Mouse (Mus musculus): ENCODE results near the gene Dusp18. TPM values are rescaled to one million over a fixed set of nuclear protein-coding genes. Genes with fewer than 3 reads are reported as not detected.

Dusp18 gene
- polyA plus RNA-seq (2015; fragmentation: Nextera tagmentation; extraction: Ambion mirVana), result 35.4 and 38.3 TPM in 2 replicates

DNA sequence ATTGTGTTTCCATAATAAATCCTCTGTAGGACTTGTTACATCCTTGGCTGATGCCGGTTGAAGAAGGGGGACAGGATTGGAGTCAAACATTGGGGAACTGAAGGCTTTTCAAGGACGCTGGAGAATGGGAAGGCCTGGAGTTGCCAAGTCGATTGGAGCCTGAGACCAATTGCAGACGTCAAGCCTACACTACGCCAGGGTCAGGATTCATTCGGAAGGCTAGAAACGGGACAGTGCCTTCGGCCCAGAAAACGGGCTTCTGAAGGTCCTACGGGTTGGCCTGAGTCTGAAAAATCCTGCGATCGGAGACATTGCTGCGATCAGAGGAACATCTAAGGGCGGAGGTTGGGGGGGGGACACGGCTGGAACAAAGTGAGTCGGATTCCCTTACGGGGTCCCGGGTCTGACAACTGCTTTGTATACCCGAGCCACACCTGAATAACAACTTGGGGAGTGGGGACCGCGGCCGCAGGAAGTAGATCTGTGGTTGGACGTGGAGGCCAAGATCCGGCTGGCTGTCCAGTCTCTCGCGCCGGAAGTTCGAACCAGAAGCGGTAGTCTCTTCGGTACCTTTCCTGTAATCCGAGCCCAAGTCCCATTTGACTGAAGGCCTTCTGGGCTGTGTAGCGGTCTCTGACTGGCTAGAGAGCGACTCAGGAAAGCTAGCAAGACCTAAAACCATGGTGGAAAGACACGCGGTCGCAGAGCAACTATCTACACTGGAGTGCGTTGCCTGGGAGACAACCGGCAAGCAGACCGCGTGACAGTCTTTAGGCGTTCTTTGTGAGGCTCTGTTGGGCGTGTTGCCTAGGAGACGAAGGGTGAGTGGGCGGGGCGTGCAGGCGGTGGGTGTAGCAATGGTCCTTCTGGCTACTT, at the start of gene Dusp18, which contains the start of gene 4921536K21Rik:
Gene Dusp18, plus strand, starts transcription at position 835 of the 876 bp plus-strand sequence.
Gene 4921536K21Rik, minus strand, starts transcription at position 693 of the 876 bp plus-strand sequence.
- peak within 1 kb of the TSS; percentile 71 for H3K9ac ChIP-seq (replicated peaks)
- 2% methylated on average over 46 of the region's 46 CpGs for WGBS

DNA sequence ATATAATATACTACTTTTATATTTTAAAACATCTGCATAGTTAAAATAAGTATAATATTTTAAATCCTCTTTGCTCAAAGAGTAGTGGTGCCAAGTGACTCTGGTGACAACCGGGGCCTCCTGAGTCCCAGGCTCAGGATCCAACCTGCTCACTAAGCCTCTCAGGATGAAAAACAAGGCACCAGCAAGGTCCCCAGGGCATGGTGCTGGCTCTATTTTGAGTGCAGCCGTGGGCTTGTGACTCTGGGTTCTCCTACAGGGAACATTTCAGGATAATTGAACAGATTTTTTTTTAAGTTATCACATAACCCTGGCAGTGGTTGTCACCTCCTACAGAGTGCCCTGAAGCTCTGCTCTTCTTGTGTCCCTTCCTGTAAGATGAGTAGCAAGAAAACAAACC, 48.7 kb upstream of the Dusp18 start:
- H3K4me1 ChIP-seq, result no peaks in the 10 kb centered on the region
- no peak overlapping the region for H3K4me2 ChIP-seq (replicated peaks)
- no peak overlapping the region for H3K4me3 ChIP-seq
- no peaks in the 10 kb centered on the region for H3K27me3 ChIP-seq
- no peaks in the 10 kb centered on the region for H3K36me3 ChIP-seq
- WGBS, result 66% methylated on average over 2 of the region's 2 CpGs
- H3K27ac ChIP-seq (replicated peaks), result no peak overlapping the region
- no peaks in the 10 kb centered on the region for H3K9me3 ChIP-seq
- ATAC-seq (replicated peaks), result no peak
- no peak overlapping the region for H3K9ac ChIP-seq (replicated peaks)

More for the DNA sequence above, at the start of gene Dusp18, which contains the start of gene 4921536K21Rik:
- H3K4me3 ChIP-seq, result peak within 1 kb of the TSS; percentile 60
- H3K4me2 ChIP-seq (replicated peaks), result peak within 1 kb of the TSS; percentile 81
- peak; percentile 98 for ATAC-seq (replicated peaks)
- H3K9me3 ChIP-seq, result no peaks in the 10 kb centered on the region
- no peaks in the 10 kb centered on the region for H3K27me3 ChIP-seq
- H3K36me3 ChIP-seq, result peaks cover 22% of the 10 kb centered on the region
- H3K27ac ChIP-seq (replicated peaks), result peak within 1 kb of the TSS; percentile 84
- peaks cover 21% of the 10 kb centered on the region for H3K4me1 ChIP-seq

DNA sequence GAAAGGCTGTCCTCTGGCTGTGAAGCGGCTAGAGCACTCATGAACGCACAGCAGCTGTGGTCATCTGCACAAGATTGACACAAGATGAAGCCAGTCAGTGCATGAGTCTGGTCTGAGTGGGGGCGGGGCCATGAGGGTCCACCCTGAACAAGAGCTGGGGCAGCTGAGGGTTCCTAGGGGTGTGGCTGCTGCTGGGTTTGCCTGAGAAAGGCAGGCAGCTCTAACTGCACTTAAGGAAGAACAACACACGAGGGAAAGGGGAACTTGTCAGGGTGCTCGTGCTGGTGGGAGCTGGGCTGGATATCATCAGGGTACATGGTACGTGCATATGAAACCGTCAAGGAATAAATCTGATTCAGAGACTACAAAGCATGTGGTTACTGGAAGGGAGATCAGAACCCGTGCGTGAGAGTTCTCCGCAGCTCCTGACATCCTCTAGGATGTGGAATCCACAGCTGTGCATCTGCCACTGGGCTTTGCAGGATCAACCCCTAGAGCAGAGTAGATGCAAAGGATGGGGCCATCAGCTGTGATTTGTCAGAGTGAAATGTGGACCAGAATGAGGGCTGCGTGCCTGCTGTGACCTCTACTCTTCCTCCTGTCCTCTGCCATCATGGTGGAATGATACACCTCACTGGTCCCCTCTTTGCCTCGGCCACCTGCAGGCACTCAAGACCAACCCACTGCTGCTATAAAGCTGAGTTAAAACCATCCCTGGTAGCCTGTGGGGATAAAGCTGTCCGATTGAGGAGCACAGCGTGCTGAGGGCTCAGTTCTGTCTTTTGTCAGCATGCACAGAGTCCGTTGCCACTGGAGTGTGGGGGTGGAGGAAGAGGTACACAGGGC, 45.3 kb upstream of the Dusp18 start:
- H3K27ac ChIP-seq (replicated peaks), result no peak overlapping the region
- no peaks in the 10 kb centered on the region for H3K27me3 ChIP-seq
- no peak overlapping the region for H3K4me3 ChIP-seq
- peaks cover 14% of the 10 kb centered on the region for H3K4me1 ChIP-seq
- H3K4me2 ChIP-seq (replicated peaks), result no peak overlapping the region
- 78% methylated on average over 15 of the region's 15 CpGs for WGBS
- no peaks in the 10 kb centered on the region for H3K36me3 ChIP-seq
- H3K9me3 ChIP-seq, result no peaks in the 10 kb centered on the region
- no peak for ATAC-seq (replicated peaks)
- H3K9ac ChIP-seq (replicated peaks), result no peak overlapping the region

DNA sequence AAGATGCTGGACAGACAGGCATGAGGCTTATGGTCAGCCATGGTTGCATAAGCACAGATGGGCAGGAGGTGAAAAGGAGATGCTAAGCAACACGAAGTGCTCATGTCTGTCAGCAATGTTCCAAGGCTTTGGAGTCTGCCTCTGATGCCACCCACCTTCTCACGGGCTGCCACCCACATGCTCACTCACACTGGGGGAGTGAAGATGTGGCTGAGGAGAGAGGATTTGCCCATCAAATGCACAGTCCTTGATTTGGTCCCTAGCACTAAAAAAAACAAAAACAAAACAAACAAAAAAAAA, 44.8 kb upstream of the Dusp18 start:
- Histone ChIP-seq H3K9me3 (no peaks in the 10 kb centered on the region), H3K27me3 (no peaks in the 10 kb centered on the region), H3K4me3 (no peak overlapping the region), H3K9ac (replicated peaks) (no peak overlapping the region), H3K27ac (replicated peaks) (no peak overlapping the region), H3K36me3 (no peaks in the 10 kb centered on the region), H3K4me2 (replicated peaks) (no peak overlapping the region), H3K4me1 (peaks cover 14% of the 10 kb centered on the region)
- 77% methylated on average over 2 of the region's 2 CpGs for WGBS
- ATAC-seq (replicated peaks), result no peak

DNA sequence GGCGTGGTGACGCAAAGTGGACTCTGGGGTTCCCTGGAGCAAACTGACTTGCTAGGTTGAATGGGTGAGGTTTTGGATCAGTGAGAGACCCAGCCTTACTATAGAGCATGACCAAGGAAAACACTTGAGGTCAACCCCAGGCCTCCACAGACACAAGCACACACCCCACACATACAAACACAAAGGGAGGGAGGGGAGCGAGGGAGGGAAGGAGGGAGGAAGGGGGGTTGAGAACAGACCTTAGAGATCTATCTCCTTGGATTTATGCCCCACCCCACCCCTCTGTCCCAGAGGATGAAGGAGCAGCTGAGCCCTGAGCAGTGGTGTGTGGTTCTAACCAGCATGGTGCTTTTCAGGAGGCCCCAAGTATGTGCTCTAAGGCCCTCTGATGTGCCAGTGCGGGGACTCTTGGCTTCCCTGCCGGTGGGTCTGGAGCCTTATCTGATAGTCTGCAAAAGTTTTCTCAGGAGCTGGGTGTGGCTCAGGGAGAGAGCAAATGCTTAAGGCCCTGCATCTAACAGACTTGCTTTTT, 44.2 kb upstream of the Dusp18 start:
- H3K4me2 ChIP-seq (replicated peaks), result no peak overlapping the region
- no peaks in the 10 kb centered on the region for H3K36me3 ChIP-seq
- peaks cover 14% of the 10 kb centered on the region for H3K4me1 ChIP-seq
- no peaks in the 10 kb centered on the region for H3K27me3 ChIP-seq
- no peaks in the 10 kb centered on the region for H3K9me3 ChIP-seq
- H3K9ac ChIP-seq (replicated peaks), result no peak overlapping the region
- H3K27ac ChIP-seq (replicated peaks), result no peak overlapping the region
- no peak overlapping the region for H3K4me3 ChIP-seq
- ATAC-seq (replicated peaks), result no peak
- WGBS, result 80% methylated on average over 5 of the region's 5 CpGs

DNA sequence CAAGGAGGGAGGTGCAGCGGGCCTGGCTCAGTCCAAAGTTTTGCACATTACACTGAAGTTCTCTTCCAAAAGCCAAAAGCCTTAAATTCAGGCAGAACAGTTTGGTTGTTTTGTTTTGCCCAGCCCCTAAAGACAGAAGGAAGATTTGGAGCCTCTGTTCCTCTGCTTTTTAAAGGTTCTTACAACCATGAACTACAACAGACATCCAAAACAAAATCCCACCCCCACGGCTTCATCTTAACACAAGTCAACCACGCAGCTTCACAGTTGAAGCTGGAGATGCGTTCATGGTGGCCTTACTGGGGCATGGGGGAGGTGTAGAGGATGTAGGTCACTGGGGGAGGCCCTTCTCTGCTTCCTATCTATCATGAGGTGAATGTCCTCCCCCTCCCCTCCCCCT, 43.2 kb upstream of the Dusp18 start:
- Histone ChIP-seq H3K4me1 (peaks cover 14% of the 10 kb centered on the region), H3K27me3 (no peaks in the 10 kb centered on the region), H3K9ac (replicated peaks) (no peak overlapping the region), H3K27ac (replicated peaks) (no peak overlapping the region), H3K9me3 (no peaks in the 10 kb centered on the region), H3K4me3 (no peak overlapping the region), H3K4me2 (replicated peaks) (no peak overlapping the region), H3K36me3 (no peaks in the 10 kb centered on the region)
- 86% methylated on average over 4 of the region's 4 CpGs for WGBS
- ATAC-seq (replicated peaks), result no peak

DNA sequence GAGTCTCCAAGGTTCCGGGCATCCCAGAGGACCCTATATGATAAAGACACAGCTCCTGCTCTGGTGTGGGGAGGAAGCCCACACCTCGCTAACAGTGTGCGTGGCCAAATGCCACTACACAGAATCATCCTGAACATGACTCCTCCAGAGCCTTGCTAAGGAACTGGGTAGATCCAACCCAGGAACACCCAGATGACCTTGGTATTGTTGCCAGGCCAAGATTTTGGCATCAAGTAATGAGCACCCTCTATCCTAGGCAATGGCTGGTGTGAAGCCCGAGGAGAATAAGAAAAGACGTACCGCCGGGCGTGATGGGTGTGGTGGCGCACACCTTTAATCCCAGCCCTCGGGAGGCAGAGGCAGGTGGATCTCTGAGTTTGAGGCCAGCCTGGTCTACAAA, 42.0 kb upstream of the Dusp18 start:
- ATAC-seq (replicated peaks), result no peak
- WGBS, result 95% methylated on average over 10 of the region's 10 CpGs
- Histone ChIP-seq H3K9ac (replicated peaks) (no peak overlapping the region), H3K9me3 (no peaks in the 10 kb centered on the region), H3K4me2 (replicated peaks) (no peak overlapping the region), H3K4me1 (peaks cover 14% of the 10 kb centered on the region), H3K36me3 (no peaks in the 10 kb centered on the region), H3K4me3 (no peak overlapping the region), H3K27me3 (no peaks in the 10 kb centered on the region), H3K27ac (replicated peaks) (peak overlapping the region; percentile 84)

DNA sequence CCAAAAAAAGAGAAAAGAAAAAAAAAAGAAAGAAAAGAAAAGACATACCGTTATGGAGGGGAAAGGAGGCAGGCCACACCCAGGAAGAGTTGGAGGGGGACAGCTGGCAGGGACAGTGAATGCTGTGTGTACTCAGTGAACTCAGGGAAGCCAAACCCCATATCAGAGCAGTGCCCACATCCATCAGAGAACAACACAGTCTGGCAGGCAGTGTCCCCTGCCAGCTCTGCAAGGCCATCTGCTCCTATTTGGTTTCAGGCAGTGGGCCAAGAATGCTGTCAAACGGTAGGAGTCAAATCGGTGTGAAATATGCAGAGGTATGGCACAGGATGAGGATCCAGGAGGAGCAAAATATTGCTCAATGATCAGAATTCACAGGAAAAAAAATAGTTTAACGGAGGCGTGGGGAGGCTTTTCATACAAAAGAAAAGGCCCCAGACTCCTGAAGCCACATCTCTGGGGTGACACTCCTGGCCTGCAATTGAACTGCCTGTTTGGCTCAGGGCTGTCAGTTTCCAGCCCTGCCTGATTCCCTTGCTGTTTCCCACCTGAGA, 41.5 kb upstream of the Dusp18 start:
- Histone ChIP-seq H3K9me3 (no peaks in the 10 kb centered on the region), H3K4me1 (peaks cover 14% of the 10 kb centered on the region), H3K9ac (replicated peaks) (no peak overlapping the region), H3K36me3 (no peaks in the 10 kb centered on the region), H3K27ac (replicated peaks) (peak overlapping the region; percentile 84), H3K27me3 (no peaks in the 10 kb centered on the region), H3K4me2 (replicated peaks) (no peak overlapping the region), H3K4me3 (no peak overlapping the region)
- 47% methylated on average over 5 of the region's 5 CpGs for WGBS
- peak; percentile 95 for ATAC-seq (replicated peaks)

DNA sequence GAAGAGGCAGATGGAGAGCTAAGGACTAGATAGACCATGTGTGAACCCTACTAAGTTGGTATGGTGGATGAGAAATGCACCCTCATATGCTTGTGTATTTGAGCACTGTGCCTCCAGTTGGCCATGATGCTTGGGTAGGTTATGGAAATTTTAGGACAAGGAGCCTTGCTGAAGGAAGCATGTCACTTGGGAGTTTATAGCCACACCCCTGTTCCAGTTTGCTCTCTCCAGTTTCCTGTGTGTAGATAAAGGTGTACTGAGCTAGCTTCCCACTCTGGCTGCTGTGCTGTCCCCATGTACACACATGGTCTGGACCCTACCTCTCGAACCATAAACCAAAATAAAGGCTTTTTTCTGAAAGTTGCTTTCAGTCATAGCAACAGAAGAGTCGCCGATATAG, 40.9 kb upstream of the Dusp18 start:
- WGBS, result 88% methylated on average over 3 of the region's 3 CpGs
- Histone ChIP-seq H3K27ac (replicated peaks) (peak overlapping the region; percentile 84), H3K9ac (replicated peaks) (no peak overlapping the region), H3K4me3 (no peak overlapping the region), H3K36me3 (no peaks in the 10 kb centered on the region), H3K4me2 (replicated peaks) (no peak overlapping the region), H3K9me3 (no peaks in the 10 kb centered on the region), H3K4me1 (peaks cover 14% of the 10 kb centered on the region), H3K27me3 (no peaks in the 10 kb centered on the region)
- peak; percentile 41; the same call in 1 of the 2 replicates for ATAC-seq (replicated peaks)

DNA sequence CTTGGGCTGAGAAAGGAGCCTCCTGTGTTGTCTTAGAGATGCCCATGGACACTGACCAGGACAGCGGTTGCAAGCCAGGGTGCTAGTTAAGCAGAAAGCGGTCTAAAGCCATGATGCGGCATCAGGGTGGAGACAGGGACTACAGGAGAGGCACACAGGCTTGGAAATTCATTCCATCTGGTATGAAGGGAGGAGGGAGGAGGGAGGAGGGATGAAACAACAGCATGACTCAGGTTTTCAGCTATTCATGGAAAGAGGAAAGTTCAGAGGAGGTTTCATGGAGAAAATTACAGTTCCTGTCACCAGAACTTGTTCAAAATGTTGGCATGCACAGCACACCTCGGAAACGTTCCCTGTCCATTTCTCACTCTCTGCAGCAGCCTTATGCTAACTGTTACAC, 39.2 kb upstream of the Dusp18 start:
- Histone ChIP-seq H3K27ac (replicated peaks) (no peak overlapping the region), H3K4me1 (peaks cover 14% of the 10 kb centered on the region), H3K4me3 (no peak overlapping the region), H3K4me2 (replicated peaks) (no peak overlapping the region), H3K9ac (replicated peaks) (no peak overlapping the region), H3K36me3 (no peaks in the 10 kb centered on the region), H3K9me3 (no peaks in the 10 kb centered on the region), H3K27me3 (no peaks in the 10 kb centered on the region)
- ATAC-seq (replicated peaks), result no peak
- WGBS, result 80% methylated on average over 5 of the region's 5 CpGs

DNA sequence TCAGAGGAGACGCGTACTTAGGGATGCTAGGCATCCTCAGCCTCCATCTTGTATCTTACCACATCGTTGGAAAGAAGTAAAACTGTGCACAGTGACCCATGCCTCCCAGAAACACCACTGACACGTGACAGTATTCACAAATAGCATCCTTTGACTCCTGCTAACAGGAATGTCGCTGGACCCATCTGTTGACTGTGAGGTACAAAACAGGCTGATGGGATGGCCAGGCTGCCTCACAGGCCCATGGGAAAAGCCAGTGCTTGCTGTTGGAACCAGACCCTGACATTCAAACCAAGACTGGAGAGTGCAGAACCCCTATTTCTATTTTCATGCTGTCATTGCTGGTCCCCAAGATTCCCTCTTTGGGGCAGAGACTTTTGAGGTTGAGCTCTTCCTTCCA, 37.1 kb upstream of the Dusp18 start:
- ATAC-seq (replicated peaks), result no peak
- Histone ChIP-seq H3K4me3 (no peak overlapping the region), H3K36me3 (no peaks in the 10 kb centered on the region), H3K9ac (replicated peaks) (no peak overlapping the region), H3K27me3 (no peaks in the 10 kb centered on the region), H3K27ac (replicated peaks) (no peak overlapping the region), H3K4me1 (peaks cover 14% of the 10 kb centered on the region), H3K4me2 (replicated peaks) (no peak overlapping the region), H3K9me3 (no peaks in the 10 kb centered on the region)
- WGBS, result 77% methylated on average over 5 of the region's 5 CpGs

DNA sequence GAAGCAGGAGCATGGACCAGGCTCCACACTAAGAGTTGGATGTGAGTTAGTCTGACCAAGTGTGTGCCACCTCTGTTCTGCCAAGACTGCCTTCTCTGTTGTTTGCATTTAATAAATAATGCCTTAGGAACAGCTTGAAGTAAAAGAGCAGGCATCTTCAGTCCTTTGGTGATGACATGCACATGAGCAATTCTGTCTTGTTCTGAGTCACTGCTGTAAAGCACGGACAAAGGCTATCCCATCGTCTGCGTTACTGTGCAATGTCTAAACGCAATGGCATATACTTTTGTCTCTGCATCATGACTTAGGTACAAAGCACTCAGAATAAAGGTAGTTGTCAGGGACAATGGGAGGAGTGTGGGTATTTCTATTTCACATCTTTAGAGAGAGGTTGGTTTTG, 35.3 kb upstream of the Dusp18 start:
- no peak overlapping the region for H3K9ac ChIP-seq (replicated peaks)
- H3K4me2 ChIP-seq (replicated peaks), result no peak overlapping the region
- ATAC-seq (replicated peaks), result no peak
- 87% methylated on average over 4 of the region's 4 CpGs for WGBS
- no peaks in the 10 kb centered on the region for H3K9me3 ChIP-seq
- H3K4me1 ChIP-seq, result peaks cover 13% of the 10 kb centered on the region
- H3K4me3 ChIP-seq, result no peak overlapping the region
- no peaks in the 10 kb centered on the region for H3K27me3 ChIP-seq
- H3K27ac ChIP-seq (replicated peaks), result no peak overlapping the region
- H3K36me3 ChIP-seq, result no peaks in the 10 kb centered on the region
